Mouse (Mus musculus): ENCODE measurements at regions not wholly inside any gene's neighbourhood (a gene's known extent, or its start where the extent isn't known, plus 50 kb on each side); places are given as distances from the start of the nearest gene placed in this dataset.

DNA sequence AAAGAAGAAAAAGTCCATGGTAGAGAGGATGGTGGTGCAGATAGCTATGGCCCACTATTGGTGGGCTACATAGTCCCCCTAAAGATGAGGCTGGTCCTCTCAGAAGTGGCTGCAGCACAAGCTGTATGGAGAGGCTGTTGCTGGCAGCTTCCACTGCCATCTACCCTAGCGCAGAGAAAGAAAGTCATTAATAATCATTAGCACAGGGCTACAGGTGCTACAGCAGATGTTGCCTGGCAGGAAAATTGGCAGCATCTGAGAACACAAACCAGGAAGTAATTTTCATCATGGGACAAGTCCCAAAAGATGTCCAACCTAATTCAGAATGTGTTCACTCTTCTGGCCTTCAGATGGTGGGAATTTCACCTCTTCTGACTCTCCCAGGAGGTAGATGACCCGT lies 2791.7 kb upstream of the 5930422O12Rik start:
- no peak for TF ChIP-seq EP300 (IDR thresholded peaks at IDR 0.05; ENCODE audit: low read depth)
- TF ChIP-seq CTCF (IDR thresholded peaks at IDR 0.05; ENCODE audit: low read depth), result no peak

All from heart, postnatal 0 days (tissue).